Mouse (Mus musculus): Measurements from ENCODE around the gene Psrc1. TPM values are rescaled to one million over a fixed set of nuclear protein-coding genes. Genes with fewer than 3 reads are reported as not detected.

Psrc1 gene
- total RNA-seq (2022), result 10 to 100 TPM; 11.1 to 13.8 (median 11.7) TPM

DNA sequence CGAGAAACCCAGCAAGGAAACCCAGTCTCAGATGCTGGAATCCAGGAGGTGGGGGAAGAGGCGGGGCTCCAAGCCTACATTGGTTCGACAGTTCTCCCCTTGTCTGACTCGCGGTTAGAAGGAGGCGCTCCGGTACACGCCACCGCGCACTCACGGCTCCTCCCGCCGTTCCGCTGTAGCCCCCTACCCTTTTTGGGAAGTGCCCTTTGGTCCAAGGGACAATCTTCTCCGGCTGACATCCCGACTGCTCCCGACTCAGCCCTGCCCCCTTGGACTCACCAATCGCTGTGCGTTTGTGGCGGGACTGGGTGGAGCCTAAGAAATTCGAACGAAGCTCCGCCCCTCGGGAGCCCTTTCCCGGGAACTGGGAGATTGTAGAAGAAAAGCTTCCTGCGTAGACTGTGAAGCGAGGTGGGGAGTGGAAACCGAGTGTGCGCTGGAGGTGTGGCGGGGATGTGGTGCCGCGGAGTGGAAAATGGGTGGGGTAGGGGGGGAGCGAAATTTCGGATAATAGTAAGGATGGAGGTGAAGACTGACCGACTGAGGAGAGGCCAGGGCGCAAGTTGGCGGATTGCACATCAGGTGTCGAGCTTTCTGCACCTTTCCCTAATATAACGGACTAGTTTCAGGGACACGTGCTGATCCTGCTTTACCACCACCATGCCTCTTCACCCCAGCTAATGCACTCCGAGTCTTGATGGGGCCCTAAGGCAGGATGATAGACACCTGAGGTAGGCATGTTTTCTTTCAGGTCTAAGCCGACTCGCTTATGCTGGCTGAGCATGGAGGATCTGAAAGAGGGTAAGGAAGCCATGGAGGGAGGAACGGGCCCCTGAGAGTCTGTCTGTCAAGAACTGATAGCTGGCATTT lies at the start of gene Psrc1:
Gene Psrc1 (plus strand): TSS at position 355 of the 870 bp plus-strand sequence.
- peak; percentile 76 to 81 for DNase-seq (ENCODE audit: low spot score in 2 of 2)

DNA sequence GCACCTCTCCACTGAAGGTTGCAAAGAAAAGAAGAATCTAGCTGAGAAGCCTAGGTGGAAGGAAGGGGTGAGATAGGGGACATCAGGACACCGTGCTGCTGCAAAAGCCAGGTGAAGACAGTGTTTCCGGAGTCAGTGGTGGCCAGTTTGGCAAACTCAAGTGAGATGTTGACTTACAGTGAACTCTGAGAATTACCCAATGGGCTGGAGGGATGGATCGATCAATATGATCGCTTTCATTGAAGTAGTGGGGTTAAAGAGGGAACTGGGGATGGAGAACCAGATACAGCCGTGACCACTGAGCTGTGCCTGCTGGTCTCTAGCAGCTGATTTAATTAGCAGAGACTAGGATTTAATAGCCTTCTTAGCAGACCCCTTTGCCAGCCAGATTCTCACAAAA lies 46.8 kb upstream of the Psrc1 start:
- DNase-seq (ENCODE audit: low spot score in 2 of 2), result no peak

DNA sequence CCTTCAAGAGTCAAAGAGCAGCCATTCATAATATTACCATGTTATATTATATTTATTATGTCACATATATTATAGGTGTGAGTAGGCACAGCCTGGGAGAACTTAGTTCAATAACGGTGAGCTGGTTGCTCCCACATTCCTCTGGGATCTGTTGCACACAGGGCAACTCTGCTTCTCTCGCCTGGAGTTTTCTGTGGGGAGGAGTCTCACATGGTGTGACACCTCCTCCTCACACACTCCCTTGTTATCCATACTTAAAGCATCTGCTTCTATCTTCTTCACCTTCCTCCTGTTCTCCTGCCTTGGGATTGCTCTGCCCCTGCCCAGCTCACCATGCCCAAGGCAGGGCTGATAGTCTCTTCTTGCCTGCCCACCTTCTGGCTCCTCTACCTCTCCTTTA lies 42.6 kb upstream of the Psrc1 start:
- DNase-seq (ENCODE audit: low spot score in 2 of 2), result no peak

DNA sequence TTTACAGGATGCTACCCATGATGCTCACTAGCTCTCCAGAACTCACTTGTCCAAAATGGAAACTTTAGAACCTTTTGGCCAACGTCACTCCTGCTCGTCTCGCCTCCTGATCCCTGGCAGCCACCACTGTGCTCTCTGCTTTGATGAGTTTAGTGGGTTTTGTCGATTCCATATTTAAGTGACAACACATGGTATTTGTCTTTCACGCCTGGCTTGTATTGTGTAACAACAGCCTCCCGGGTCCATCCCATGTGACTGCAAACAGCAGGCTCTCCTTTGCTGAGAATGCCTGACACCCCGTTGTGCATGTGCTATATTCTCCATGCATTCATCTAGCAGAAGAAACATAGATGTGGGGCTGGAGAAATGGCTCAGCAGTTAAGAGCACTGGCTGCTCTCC lies 41.5 kb upstream of the Psrc1 start:
- no peak for DNase-seq (ENCODE audit: low spot score in 2 of 2)

DNA sequence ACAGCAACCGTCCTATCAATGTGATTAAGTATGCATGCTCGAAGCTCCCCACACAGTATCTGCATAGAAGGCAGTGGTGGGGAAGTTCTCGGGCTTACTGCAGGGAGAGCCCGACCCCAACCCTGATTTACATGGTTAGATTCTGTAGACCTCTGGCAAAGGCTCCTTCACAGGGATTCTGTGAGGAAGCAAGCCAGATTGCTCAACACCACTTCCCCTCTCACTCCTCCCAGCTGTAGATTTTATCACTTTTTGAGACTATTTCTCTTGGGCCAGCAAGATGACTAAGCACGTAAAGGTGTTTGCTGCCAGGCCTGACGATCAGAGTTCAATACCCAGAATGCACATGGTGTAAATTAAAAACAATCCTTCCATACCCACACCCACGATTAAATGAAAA lies 37.8 kb upstream of the Psrc1 start:
- no peak for DNase-seq (ENCODE audit: low spot score in 2 of 2)

DNA sequence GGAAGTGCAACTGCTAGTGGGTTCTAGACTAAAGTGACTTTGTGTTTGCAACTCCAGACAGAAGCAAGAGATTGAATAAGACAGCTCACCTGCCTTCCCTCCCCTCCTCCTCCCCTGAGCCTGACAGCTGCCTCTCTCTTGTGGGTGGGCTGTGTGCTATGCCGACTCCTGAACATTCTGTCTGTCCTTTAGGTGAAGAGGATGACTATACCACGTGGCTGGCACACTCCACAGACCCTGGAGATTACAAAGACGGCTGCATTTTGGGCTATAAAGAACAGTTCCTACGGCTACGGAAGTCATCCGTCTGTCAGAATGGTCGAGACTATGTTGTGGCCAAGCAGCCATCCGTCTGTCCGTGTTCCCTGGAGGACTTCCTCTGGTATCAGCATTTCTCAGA lies 35.3 kb upstream of the Psrc1 start:
- no peak for DNase-seq (ENCODE audit: low spot score in 2 of 2)

DNA sequence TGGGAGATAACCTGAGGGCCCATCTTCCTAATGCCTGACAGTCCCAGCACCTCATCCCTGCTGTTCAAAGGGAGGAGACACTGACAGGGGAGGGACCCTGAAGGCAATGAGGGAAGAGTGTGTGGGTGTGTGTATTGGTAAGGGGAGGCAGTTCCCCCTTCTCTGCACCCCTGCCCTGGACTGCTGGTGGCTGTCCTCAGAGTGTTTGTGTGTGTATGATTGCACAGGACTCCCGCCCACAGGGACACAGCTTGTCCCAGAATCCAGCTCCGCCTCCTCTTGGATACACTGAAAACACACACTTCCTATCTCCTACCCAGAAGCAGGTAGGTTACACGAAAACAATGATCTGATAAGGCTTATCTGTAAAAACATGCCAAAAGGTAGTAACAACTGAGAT lies 28.4 kb upstream of the Psrc1 start:
- DNase-seq (ENCODE audit: low spot score in 2 of 2), result no peak

DNA sequence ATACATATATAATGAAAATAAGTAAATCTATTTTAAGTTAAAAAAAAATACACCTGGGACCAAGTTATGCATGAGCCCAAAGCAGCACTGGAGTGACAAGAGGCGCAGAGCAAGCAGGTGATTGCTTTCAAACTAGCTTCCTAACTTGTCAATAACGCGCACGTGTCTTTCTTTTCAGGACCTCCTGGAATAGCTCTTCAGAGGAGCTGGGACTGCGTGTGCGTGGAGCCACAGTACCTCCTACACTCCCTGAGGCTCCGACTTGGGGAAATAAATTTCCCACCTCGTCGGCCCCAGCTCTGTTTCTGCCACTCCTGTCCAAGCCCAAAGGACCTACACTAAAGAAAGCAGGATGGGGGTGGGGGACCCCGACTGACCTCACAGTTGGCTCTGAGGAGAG lies 26.6 kb upstream of the Psrc1 start:
- DNase-seq (ENCODE audit: low spot score in 2 of 2), result no peak

DNA sequence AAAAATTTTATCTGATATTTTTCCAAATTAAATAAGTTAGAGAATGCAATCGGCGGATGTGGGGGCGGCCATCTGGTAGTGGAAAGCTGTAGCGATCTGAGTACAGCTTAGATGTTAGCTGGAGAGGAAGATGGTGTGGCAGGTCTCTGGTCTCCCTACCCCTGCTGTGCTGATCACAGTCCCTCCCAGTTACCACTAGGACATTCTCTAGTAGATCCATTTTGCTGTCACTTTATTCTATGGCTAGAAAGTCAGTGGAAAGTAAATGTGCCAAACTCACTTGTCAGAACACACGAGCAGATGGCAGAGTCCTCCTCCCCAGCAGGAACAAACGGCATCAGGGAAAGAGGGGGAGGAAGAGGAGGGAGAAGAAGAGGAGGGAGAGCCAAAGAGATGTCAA lies 25.2 kb upstream of the Psrc1 start:
- DNase-seq (ENCODE audit: low spot score in 2 of 2), result peak in 1 of 2 experiments; percentile 72

DNA sequence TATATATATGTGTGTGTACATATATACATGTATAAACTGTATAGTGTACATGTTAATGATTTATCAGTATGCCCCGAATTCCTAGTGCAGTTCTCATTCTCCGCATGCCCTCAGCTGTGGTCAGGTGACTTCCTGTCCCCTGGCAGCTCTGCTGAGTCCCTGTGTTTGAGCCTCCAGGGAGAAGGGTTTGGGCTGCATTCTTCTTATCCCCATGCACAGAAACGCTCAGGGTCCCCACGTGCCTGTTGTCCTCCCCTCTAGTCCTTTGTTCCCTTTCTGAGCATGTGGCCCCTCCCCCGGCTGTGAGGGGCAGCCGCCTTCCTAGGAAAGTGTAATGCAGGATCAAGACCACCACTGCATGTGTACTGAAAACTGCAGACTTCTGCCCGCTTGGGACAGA lies 22.7 kb upstream of the Psrc1 start:
- DNase-seq (ENCODE audit: low spot score in 2 of 2), result no peak

DNA sequence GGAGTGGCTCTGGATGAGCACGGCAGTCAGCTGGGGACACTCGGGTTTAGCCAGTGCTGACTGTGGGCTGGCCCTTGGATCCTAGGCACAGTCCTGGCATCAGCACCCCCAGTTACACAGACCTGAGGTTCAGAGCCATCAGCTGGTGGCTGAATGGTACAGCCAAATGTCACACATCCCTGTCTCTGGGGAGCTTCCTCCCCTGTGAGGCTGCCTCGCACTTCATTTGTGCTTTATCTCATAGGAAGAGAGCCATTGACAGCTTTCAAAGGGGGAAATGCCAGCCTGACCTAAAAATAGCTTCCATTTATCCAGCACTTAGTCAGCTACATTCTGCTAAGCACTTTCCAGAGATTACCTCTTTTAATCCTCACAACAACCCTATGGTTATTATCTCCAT lies 20.0 kb upstream of the Psrc1 start:
- no peak for DNase-seq (ENCODE audit: low spot score in 2 of 2)

DNA sequence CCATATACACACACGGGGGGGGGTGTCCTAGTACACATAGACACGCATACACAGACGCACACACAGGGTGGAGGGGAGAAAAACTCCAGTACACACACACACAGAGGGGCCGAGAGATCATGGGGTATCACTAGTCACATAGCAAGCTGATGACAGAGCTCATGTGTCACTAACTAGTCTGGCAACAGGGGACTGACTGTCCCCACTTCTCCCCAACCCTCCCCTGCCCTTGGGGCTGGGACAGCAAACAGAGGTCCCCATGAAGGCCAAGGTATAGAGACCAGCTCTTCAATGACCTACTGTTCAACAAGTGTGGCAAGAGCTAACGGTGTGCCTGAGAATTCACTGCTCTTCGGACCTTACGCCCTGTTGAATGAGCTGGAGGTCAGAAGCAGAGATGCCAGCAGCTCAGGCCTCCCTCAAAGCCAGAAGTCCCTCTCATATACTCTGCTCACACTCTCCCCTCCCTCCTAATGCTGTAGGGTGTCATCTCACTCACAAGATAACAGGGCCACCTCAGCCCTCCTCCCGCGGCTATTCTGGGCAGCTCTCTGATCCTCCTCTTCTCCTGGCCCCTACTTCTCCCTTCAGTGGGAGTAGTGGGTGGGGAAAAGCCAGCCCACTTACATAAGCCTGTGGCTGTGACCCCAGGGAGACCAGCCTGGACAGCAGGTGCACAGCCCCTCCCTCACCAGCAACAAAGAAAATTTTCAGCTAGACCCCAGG lies 19.2 kb upstream of the Psrc1 start, which contains the start of gene Mybphl:
Gene Mybphl (plus strand): TSS at position 642 of the 726 bp plus-strand sequence.
- DNase-seq (ENCODE audit: low spot score in 2 of 2), result no peak

DNA sequence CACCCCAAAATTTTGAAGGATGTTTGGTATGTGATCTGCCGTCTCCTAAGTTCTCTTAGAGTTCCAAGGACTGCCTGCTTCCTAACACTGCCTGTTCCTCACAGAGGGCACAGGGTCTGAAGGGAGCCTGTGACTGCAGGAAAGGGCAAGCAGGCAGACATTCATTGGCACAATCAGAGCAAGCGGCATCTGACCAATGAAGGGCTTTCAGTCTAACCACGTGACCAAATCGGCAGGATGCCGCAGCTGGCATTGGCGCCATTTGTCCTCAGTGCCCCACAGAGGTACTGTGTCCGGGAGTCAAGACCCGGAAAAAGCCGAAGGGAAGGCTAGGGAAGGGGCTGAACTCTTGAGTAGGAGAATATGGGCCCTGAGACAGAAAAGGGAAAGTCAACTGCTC lies 16.5 kb upstream of the Psrc1 start:
- DNase-seq (ENCODE audit: low spot score in 2 of 2), result no peak

DNA sequence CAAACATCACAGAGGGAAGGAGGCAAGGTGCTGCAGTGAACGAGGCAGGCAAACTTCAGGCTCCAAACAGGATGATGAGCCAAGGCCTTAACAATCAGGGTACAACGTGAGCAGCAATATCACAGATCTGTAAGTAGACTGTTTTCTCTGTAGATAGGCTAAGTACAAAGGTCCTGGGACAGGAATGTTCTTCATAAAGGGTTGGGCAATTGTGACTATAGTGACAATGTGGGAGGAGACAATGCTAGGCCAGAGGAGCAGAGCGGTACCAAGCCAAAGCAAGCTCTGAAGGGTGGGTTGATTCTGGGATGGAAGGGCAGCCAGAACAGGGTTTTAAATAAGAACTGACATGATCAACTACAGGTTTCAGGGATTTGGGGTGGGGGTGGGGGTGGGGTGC lies 15.8 kb upstream of the Psrc1 start:
- DNase-seq (ENCODE audit: low spot score in 2 of 2), result no peak

DNA sequence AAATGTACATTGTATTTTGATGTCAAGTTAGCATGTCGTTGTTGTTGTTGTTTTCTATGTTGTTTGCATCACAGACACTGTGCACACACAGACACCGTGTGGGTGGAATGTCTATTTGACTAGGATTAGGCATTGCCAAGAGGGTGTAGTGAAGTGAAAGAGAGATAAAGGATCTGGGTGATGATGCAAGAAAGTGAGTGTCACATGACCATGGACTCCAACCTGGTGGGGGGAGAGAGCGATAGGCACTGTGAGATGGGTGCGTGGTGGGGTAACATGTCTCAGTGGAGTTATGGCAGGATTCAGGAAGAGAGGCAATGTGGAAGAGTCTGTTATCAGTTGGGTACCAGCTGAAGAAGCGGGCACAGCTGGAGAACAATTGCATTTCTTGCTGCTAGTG lies 14.9 kb upstream of the Psrc1 start:
- no peak for DNase-seq (ENCODE audit: low spot score in 2 of 2)

DNA sequence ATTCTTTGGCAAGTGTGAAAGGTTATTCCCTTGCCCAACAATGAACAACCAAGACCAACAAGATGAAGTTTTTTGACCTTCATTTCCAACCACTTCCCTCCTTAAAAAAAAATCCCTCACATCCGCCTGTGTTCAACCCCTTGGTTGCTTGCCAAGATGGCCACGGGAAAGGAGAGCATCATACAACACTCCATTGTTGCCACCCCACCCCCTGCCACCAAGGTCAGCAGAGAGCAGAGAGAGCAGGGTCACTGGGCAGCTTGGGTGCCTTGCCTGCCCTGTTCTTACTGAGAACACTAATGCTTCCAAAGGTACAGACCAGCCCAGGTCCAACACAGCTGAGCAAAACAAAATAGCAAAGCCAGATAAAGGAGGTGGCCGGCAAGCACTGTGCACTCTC lies 11.4 kb upstream of the Psrc1 start:
- no peak for DNase-seq (ENCODE audit: low spot score in 2 of 2)

DNA sequence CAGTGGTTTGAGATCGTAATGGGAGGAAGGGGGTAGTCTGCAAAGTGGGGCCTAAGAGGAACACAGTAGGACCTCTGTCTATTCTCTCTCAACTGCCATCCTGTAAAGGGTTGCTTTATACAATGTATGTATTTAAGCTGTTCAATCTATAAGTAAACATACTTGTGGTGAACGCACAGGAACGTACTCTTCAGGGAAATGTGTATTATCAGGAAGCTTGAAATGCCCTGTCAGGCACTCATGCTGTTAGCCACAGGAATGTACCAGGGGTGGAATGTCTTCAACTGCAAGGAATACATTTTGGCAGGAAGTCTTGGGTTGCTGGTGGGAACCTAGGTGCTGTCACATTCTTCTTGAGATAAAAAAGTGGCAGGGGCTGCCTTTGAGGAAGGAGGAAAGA lies 10.9 kb upstream of the Psrc1 start:
- DNase-seq (ENCODE audit: low spot score in 2 of 2), result no peak

DNA sequence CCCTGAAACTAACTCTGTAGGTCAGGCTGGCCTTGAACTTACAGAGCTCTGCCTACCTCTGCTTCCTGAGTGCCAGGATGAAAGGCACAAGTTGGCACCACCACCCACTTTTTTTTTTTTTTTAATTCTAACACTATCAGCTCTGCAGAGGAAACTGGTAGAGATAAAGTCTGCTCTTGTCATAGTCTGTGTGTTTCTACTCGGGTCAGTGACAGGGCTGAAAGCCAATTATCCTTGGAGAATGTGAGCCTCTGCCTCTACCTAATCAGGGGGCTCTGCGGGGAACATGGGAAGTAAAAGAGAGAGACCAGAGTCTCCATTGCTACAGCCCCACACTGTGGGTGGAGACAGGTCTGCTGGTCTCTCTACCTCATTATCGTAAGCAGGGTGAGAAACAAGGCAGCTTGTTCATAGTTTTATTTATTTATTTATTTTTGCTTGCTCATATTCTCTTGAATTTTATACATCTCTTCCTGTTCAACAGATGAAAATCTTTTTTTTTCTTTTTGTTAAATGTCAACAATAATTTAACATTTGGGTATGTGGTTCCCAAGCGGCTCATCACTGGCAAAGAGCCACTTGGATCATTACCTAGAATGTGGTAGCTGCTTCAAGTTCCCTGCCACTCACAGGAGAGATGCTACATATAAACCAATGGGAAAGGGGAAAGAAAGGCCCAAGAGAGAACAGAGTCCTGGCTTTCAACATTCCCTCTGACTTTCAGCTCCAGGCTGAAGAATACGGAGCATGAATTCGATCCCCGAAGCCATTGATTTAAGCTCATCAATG lies 4.6 kb upstream of the Psrc1 start:
- DNase-seq (ENCODE audit: low spot score in 2 of 2), result no peak

DNA sequence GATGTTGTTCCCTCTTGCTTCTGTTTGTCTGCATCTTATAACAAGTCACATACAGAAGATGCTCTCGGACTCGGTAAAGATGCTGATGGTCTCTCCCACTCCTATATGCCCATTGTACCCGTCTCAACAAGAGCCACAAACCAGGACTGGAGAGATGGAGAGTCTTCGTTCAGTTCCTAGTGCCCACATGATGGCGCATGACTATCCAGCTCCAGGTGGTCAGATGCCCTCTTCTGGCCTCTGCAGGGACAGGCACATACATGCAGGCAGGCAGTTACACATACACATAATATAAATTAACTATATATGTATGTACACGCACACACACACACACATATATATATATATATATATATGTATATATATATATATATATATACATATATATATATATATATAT lies 2.9 kb upstream of the Psrc1 start:
- DNase-seq (ENCODE audit: low spot score in 2 of 2), result no peak

DNA sequence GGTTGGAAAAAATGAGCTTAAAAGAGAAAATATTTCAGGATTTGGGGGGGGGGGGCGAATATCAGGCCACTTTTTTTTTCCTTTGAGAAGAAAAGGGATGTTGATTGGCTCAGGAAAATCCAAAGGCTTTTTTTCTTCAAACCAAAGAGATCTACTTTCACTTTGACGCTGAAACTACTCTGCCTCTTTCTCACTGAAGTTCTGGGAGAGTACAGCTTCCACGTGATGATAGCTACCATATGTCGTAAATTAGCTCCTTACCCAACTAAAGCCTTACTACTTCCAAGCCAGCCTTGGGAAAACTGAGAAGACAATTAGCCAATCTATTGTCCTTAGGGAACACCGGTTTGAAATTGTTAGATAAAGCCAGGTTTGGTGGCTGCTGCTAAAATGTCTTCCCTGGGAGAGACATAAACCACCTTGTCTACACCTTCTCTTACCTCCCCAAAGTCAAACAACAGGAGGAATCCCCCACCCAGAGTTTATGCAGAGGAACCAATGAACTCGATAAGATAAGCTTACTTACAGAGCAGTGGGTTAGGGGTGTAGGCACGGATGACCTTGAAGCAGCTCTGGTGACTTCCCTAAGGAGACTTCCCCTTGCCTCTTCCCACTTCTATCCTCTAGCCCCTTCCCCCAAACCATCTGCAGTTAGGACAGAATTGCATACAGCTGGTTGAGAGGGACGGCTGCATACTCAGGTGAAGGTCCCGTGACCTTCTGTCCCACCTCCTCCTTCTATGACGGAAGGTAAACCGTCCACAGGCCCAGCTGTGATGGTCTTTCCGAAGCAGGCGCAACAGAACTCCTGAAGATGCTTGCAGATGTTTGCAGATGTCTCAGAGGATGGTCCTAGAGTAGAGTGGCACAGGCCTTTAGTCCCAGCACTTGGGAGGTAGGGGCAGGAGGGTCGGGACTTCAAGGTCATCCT lies 1.4 kb upstream of the Psrc1 start:
- DNase-seq (ENCODE audit: low spot score in 2 of 2), result no peak

DNA sequence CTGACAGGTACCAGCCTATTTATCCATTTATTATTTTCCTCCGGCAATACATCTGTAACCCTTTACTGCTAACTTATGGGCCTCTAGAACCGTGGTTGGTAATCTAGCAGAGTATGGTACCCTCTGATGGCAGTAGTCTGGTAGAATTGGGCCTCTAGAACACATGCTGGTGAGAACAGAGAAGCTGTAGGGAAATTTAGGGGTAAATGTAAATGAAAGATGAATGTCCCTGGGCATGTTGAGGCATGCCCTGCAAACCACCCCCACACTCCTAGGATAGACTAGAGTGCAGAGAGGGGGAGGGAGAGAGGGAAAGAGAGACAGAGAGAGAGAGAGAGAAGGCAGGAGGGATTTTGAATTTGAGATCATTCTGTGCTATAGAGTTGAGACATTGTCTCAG lies 786 bp downstream of the Psrc1 start:
- no peak for DNase-seq (ENCODE audit: low spot score in 2 of 2)

All from left cerebral cortex, adult 8-10 months (tissue).